Mouse (Mus musculus): ENCODE results near the gene Tmed8. TPM values are rescaled to one million over a fixed set of nuclear protein-coding genes. Genes with fewer than 3 reads are reported as not detected.

The Tmed8 gene
- total RNA-seq, 2 experiments from 2014 or later, result 1.6 to 1.8 TPM

Other genes starting within 250 kb of the Tmed8 start
- not detected for gene Zdhhc22, start 210.0 kb downstream of the Tmed8 start, total RNA-seq (2021)
- gene Tmem63c, start 179.1 kb downstream of the Tmed8 start, total RNA-seq (2021), result not detected
- under 1 TPM; 0.23 to 0.29 TPM for gene Ngb, start 97.9 kb downstream of the Tmed8 start, total RNA-seq (2021)
- 10 to 100 TPM; 31.4 to 40.5 TPM for gene Gstz1, start 53.3 kb downstream of the Tmed8 start, total RNA-seq (2021)
- 1 to 10 TPM; 4.7 to 5.0 TPM for gene Pomt2, start 52.5 kb downstream of the Tmed8 start, total RNA-seq (2021)
- not detected for gene Samd15, start 731 bp downstream of the Tmed8 start, total RNA-seq (2021)
- gene Noxred1, start 38.3 kb upstream of the Tmed8 start, total RNA-seq (2021), result under 1 TPM; 0.23 to 0.32 TPM
- gene Vipas39, start 65.8 kb upstream of the Tmed8 start, total RNA-seq (2021), result 10 to 100 TPM in 1 of 2 experiments, 1 to 10 TPM in 1; 8.0 to 10.2 TPM
- 100 to 1,000 TPM; 126 to 141 TPM for gene Ahsa1, start 66.0 kb upstream of the Tmed8 start, total RNA-seq (2021)
- not detected for gene Ism2, start 99.3 kb upstream of the Tmed8 start, total RNA-seq (2021)
- gene Sptlc2, start 187.9 kb upstream of the Tmed8 start, total RNA-seq (2021), result 10 to 100 TPM; 10.3 to 11.4 TPM
- 100 to 1,000 TPM; 135 to 140 TPM for gene Slirp, start 243.4 kb upstream of the Tmed8 start, total RNA-seq (2021)
- 1 to 10 TPM; 4.2 to 5.1 TPM for gene Alkbh1, start 243.6 kb upstream of the Tmed8 start, total RNA-seq (2021)